In the genomic region with DNA sequence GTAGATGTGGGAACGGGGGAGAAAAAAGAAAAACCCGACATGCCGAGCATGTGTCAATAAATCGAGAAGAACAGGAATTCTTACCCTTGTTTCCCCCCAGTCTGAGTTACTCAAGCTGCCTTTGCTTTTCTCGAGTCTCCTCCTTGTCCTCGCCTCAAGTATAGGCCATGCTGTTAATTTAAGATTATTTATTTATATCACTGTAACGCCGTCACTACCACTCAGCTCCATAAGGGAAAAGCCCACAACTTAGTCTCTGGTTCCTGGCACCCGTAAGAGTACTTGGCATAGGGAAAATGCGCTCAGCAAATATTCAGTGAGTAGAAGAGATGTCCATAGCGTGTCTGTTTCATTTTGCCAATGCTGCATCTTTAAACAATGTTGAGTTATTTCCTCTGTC, we compare ENCODE assay signal across 29 mouse cellular contexts. TPM values are rescaled to one million over a fixed set of nuclear protein-coding genes. Genes with fewer than 3 reads are reported as not detected.
DNase-seq lines count a peak whose midpoint lies in the region; ATAC-seq lines count a peak whose summit lies in the region.
"Had no signal": no experiment of that assay in that cellular context is flagged by ENCODE, and none has a peak within 500 bp of the region (broad histone marks: within the 10 kb centered on the region; RNA-seq: fewer than 3 reads in every experiment).

No protein-coding gene starts in this region.

- H3K4me3 ChIP-seq in forebrain, embryonic 16.5 days (replicated peaks; ENCODE audit: low read length): no peak overlapping the region
- H3K4me3 ChIP-seq in hindbrain, embryonic 10.5 days: no peak overlapping the region
- H3K4me3 ChIP-seq: embryonic facial prominence, embryonic 13.5 days; erythroblast, embryonic 14.5 days; heart, embryonic 12.5 days; limb, embryonic 15.5 days; neural tube, embryonic 12.5 days had no signal

- ATAC-seq in frontal cortex, adult (ENCODE audit: low TSS enrichment): peak; percentile 81
- ATAC-seq in forebrain, embryonic 16.5 days: peak; percentile 62
- ATAC-seq: intestine, embryonic 16.5 days; Patski had no signal

- intact Hi-C loops in left cerebral cortex, postnatal 14 days (cut with DNase I): no loop called here
- intact Hi-C loops in left cerebral cortex, postnatal 4 days (cut with DNase I): no loop called here

- WGBS in forebrain, embryonic 16.5 days: 72% methylated on average over 11 of the region's 11 CpGs
- 95% methylated on average over 11 of the region's 11 CpGs for WGBS in hindbrain, embryonic 10.5 days

- no peak overlapping the region; the same call in none of the 2 replicates for H3K27ac ChIP-seq in forebrain, embryonic 16.5 days (ENCODE audit: low read length)
- no peak overlapping the region for H3K27ac ChIP-seq in hindbrain, embryonic 10.5 days
- H3K27ac ChIP-seq: embryonic facial prominence, embryonic 13.5 days; hindbrain, postnatal 0 days; limb, embryonic 15.5 days; liver, embryonic 14.5 days; neural tube, embryonic 12.5 days had no signal

- H3K27me3 ChIP-seq in forebrain, embryonic 16.5 days (replicated peaks; ENCODE audit: control insufficient read depth, insufficient read depth, low read length): no peaks in the 10 kb centered on the region
- H3K27me3 ChIP-seq in hindbrain, embryonic 10.5 days (ENCODE audit: insufficient read depth, poor library complexity, severe bottlenecking): no peaks in the 10 kb centered on the region
- H3K27me3 ChIP-seq: embryonic facial prominence, embryonic 13.5 days; heart, embryonic 12.5 days; limb, embryonic 15.5 days; neural tube, embryonic 12.5 days had no signal

- no peaks in the 10 kb centered on the region for H3K36me3 ChIP-seq in forebrain, embryonic 16.5 days (ENCODE audit: control insufficient read depth, insufficient read depth)
- peaks cover 76% of the 10 kb centered on the region for H3K36me3 ChIP-seq in hindbrain, embryonic 10.5 days
- H3K36me3 ChIP-seq: embryonic facial prominence, embryonic 13.5 days; G1E; heart, embryonic 12.5 days; limb, embryonic 15.5 days had no signal

- no peaks in the 10 kb centered on the region for H3K9me3 ChIP-seq in forebrain, embryonic 16.5 days (ENCODE audit: control insufficient read depth, low read length)
- H3K9me3 ChIP-seq in hindbrain, embryonic 10.5 days: no peaks in the 10 kb centered on the region
- H3K9me3 ChIP-seq: embryonic facial prominence, embryonic 13.5 days; limb, embryonic 15.5 days; neural tube, embryonic 12.5 days had no signal

- DNase-seq in frontal cortex, postnatal 25 days (ENCODE audit: low spot score in 2 of 2): no peak
- DNase-seq in left cerebral cortex, postnatal 14 days (ENCODE audit: low spot score in 2 of 2): peak; percentile 28 to 33
- no peak for DNase-seq in left cerebral cortex, postnatal 4 days
- DNase-seq in right cerebral cortex, postnatal 25 days: peak; percentile 14
- no peak for DNase-seq in hindbrain, embryonic 10.5 days (ENCODE audit: low spot score)
- DNase-seq: adrenal gland, adult 2 months; B cell, adult 2 months; embryo, embryonic 11 days; gastrocnemius, postnatal 10 days; heart, postnatal 10 days; kidney, postnatal 25 days; midbrain, embryonic 14.5 days; spleen, adult 18-20 months had no signal

- H3K4me2 ChIP-seq in forebrain, embryonic 16.5 days (ENCODE audit: low read length): no peak overlapping the region
- H3K4me2 ChIP-seq: embryonic facial prominence, embryonic 13.5 days; heart, embryonic 12.5 days; limb, embryonic 15.5 days; lung, embryonic 14.5 days; neural tube, embryonic 12.5 days had no signal

- peaks cover 11% of the 10 kb centered on the region for H3K4me1 ChIP-seq in forebrain, embryonic 16.5 days (replicated peaks; ENCODE audit: control insufficient read depth, insufficient read depth, low read length)
- H3K4me1 ChIP-seq in hindbrain, embryonic 10.5 days (replicated peaks): no peaks in the 10 kb centered on the region
- H3K4me1 ChIP-seq: embryonic facial prominence, embryonic 13.5 days; heart, embryonic 12.5 days; limb, embryonic 15.5 days; neural tube, embryonic 12.5 days had no signal

- no peak overlapping the region for H3K9ac ChIP-seq in forebrain, embryonic 16.5 days (replicated peaks; ENCODE audit: low read depth, low read length)
- H3K9ac ChIP-seq: embryonic facial prominence, embryonic 13.5 days; heart, embryonic 12.5 days; limb, embryonic 15.5 days; liver, embryonic 14.5 days; lung, embryonic 14.5 days; neural tube, embryonic 12.5 days had no signal

RNA-seq across cellular contexts. Expression of a gene that starts 11.7 kb away (rescaled TPM):
- total RNA-seq in left cerebral cortex, postnatal 14 days (2021): 10 to 100 TPM; 42.8 to 51.6 TPM
- total RNA-seq in left cerebral cortex, postnatal 4 days (2021): 10 to 100 TPM; 31.8 to 32.2 TPM
- polyA plus RNA-seq in forebrain, embryonic 16.5 days (2015; fragmentation: Nextera tagmentation; extraction: Ambion mirVana): 44.6 and 51.4 TPM in 2 replicates
- 94.0 and 125 TPM in 2 replicates for polyA plus RNA-seq in hindbrain, embryonic 10.5 days (2016; fragmentation: Nextera tagmentation; extraction: Ambion mirVana)
- total RNA-seq: CH12.LX; G1E; granulocyte monocyte progenitor cell, adult 5-6 weeks; megakaryocyte-erythroid progenitor cell, adult 5-6 weeks had no signal
- polyA plus RNA-seq: erythroblast, embryonic 14.5 days; G1E had no signal

Comparison
In these comparisons a context has a peak if more than half of its experiments do, and no peak if none do; other contexts are left out.
1. DNase-seq: peak in left cerebral cortex, postnatal 14 days (2 of 2) and right cerebral cortex, postnatal 25 days (single experiment); none in frontal cortex, postnatal 25 days (0 of 2), left cerebral cortex, postnatal 4 days (single experiment) and hindbrain, embryonic 10.5 days (single experiment).